Mouse (Mus musculus) neural tube, embryonic 15.5 days (tissue): ENCODE measurements at regions not wholly inside any gene's neighbourhood (a gene's known extent, or its start where the extent isn't known, plus 50 kb on each side); places are given as distances from the start of the nearest gene placed in this dataset.

Experiments used
- ATAC-seq: fragments of 200-750 bp; cut with Nextera tagmentation; 2 replicates; pipeline ENCODE4 v1.8.0; 2017; ENCODE audit warnings: mild to moderate bottlenecking, moderate TSS enrichment, moderate library complexity; ENCODE audit not compliant: low FRiP score
- H3K27ac ChIP-seq: fragments of 300-500 bp; sonication (generic); replicated peaks from 2 replicates; pipeline ENCODE4 v1.5.1; 2015; ENCODE audit warnings: mild to moderate bottlenecking, inconsistent platforms
- H3K27me3 ChIP-seq: fragments of 300-500 bp; sonication (generic); replicated peaks from 2 replicates; pipeline ENCODE4 v1.6.1; 2015; ENCODE audit warnings: inconsistent platforms
- H3K36me3 ChIP-seq: fragments of 300-500 bp; sonication (generic); 2 replicates; pipeline ENCODE4 v1.6.1; 2015; ENCODE audit warnings: inconsistent platforms
- H3K4me1 ChIP-seq: fragments of 300-500 bp; sonication (generic); 2 replicates; pipeline ENCODE4 v1.6.1; 2015; ENCODE audit warnings: inconsistent platforms
- H3K4me2 ChIP-seq: fragments of 300-500 bp; sonication (generic); 2 replicates; pipeline ENCODE4 v1.6.1; 2015; ENCODE audit warnings: inconsistent platforms, mild to moderate bottlenecking, moderate library complexity
- H3K4me3 ChIP-seq: fragments of 300-500 bp; sonication (generic); replicated peaks from 2 replicates; pipeline ENCODE4 v1.5.1; 2015; ENCODE audit warnings: mild to moderate bottlenecking, inconsistent platforms
- H3K9ac ChIP-seq: fragments of 300-500 bp; sonication (generic); replicated peaks from 2 replicates; pipeline ENCODE4 v1.6.1; 2015; ENCODE audit warnings: mild to moderate bottlenecking, inconsistent platforms
- H3K9me3 ChIP-seq: fragments of 300-500 bp; sonication (generic); replicated peaks from 2 replicates; pipeline ENCODE4 v1.6.1; 2016; ENCODE audit warnings: inconsistent platforms
- WGBS: fragments of 180-500 bp; shearing (Covaris S2); methylation state at CpG from one replicate; pipeline ENCODE4 v1.1.7; 2015; ENCODE audit warnings: mixed read lengths; 5-methylcytosine and 5-hydroxymethylcytosine counted together

GRCm38 (mm10) chr7:67836117-67836949 is 76.8 kb upstream of the Synm start:
- no peak for ATAC-seq
- no peak overlapping the region for H3K4me2 ChIP-seq

GRCm38 (mm10) chr7:67831738-67832137 is 72.2 kb upstream of the Synm start:
- ATAC-seq = no peak
- H3K9ac ChIP-seq = no peak overlapping the region
- no peaks in the 10 kb centered on the region for H3K9me3 ChIP-seq
- H3K4me2 ChIP-seq = no peak overlapping the region
- peaks cover 3% of the 10 kb centered on the region; the same call in 1 of the 2 replicates for H3K4me1 ChIP-seq
- no peaks in the 10 kb centered on the region for H3K27me3 ChIP-seq
- no peak overlapping the region for H3K4me3 ChIP-seq
- no peaks in the 10 kb centered on the region for H3K36me3 ChIP-seq
- no peak overlapping the region for H3K27ac ChIP-seq
- WGBS = 84% methylated on average over 2 of the region's 2 CpGs

More at GRCm38 (mm10) chr7:67836117-67836949, 76.8 kb upstream of the Synm start:
- no peaks in the 10 kb centered on the region for H3K36me3 ChIP-seq
- H3K27ac ChIP-seq = no peak overlapping the region
- H3K9me3 ChIP-seq = no peaks in the 10 kb centered on the region
- peaks cover 3% of the 10 kb centered on the region; the same call in 1 of the 2 replicates for H3K4me1 ChIP-seq
- no peaks in the 10 kb centered on the region for H3K27me3 ChIP-seq
- 83% methylated on average over 18 of the region's 18 CpGs for WGBS
- H3K4me3 ChIP-seq = no peak overlapping the region
- no peak overlapping the region for H3K9ac ChIP-seq

- WGBS = 61% methylated on average over 12 of the region's 12 CpGs
- ATAC-seq = no peak
- H3K9ac ChIP-seq = no peak overlapping the region
- no peaks in the 10 kb centered on the region for H3K36me3 ChIP-seq
- no peak overlapping the region for H3K4me3 ChIP-seq
- no peaks in the 10 kb centered on the region for H3K9me3 ChIP-seq
- no peak overlapping the region for H3K4me2 ChIP-seq
- no peaks in the 10 kb centered on the region for H3K27me3 ChIP-seq
- H3K27ac ChIP-seq = no peak overlapping the region
- H3K4me1 ChIP-seq = no peaks in the 10 kb centered on the region
Observed at GRCm38 (mm10) chr7:67827386-67827785, 67.8 kb upstream of the Synm start.

GRCm38 (mm10) chr7:67826936-67827335 is 67.4 kb upstream of the Synm start:
- no peaks in the 10 kb centered on the region for H3K4me1 ChIP-seq
- H3K4me3 ChIP-seq = no peak overlapping the region
- H3K27ac ChIP-seq = no peak overlapping the region
- H3K9ac ChIP-seq = no peak overlapping the region
- no peaks in the 10 kb centered on the region for H3K27me3 ChIP-seq
- ATAC-seq = no peak
- H3K4me2 ChIP-seq = no peak overlapping the region
- no peaks in the 10 kb centered on the region for H3K9me3 ChIP-seq
- no peaks in the 10 kb centered on the region for H3K36me3 ChIP-seq
- WGBS = 84% methylated on average over 13 of the region's 13 CpGs

GRCm38 (mm10) chr7:67826368-67826767 is 66.8 kb upstream of the Synm start:
- Histone ChIP-seq H3K9ac (no peak overlapping the region), H3K4me1 (no peaks in the 10 kb centered on the region), H3K4me2 (no peak overlapping the region), H3K36me3 (no peaks in the 10 kb centered on the region), H3K27me3 (no peaks in the 10 kb centered on the region), H3K27ac (no peak overlapping the region), H3K9me3 (no peaks in the 10 kb centered on the region), H3K4me3 (no peak overlapping the region)
- no peak for ATAC-seq
- WGBS = 84% methylated on average over 6 of the region's 6 CpGs

- Histone ChIP-seq H3K9ac (no peak overlapping the region), H3K4me1 (no peaks in the 10 kb centered on the region), H3K9me3 (no peaks in the 10 kb centered on the region), H3K36me3 (no peaks in the 10 kb centered on the region), H3K4me2 (no peak overlapping the region), H3K27me3 (no peaks in the 10 kb centered on the region), H3K4me3 (no peak overlapping the region), H3K27ac (no peak overlapping the region)
- 67% methylated on average over 7 of the region's 7 CpGs for WGBS
- no peak for ATAC-seq
Observed at GRCm38 (mm10) chr7:67825636-67826280, 66.2 kb upstream of the Synm start.

- Histone ChIP-seq H3K4me2 (no peak overlapping the region), H3K27ac (no peak overlapping the region), H3K4me1 (no peaks in the 10 kb centered on the region), H3K9ac (no peak overlapping the region), H3K36me3 (no peaks in the 10 kb centered on the region), H3K4me3 (no peak overlapping the region), H3K9me3 (no peaks in the 10 kb centered on the region), H3K27me3 (no peaks in the 10 kb centered on the region)
- 66% methylated on average over 8 of the region's 8 CpGs for WGBS
- no peak for ATAC-seq
Observed at GRCm38 (mm10) chr7:67823943-67824645, 64.6 kb upstream of the Synm start.

- Histone ChIP-seq H3K4me3 (no peak overlapping the region), H3K9ac (no peak overlapping the region), H3K36me3 (no peaks in the 10 kb centered on the region), H3K9me3 (no peaks in the 10 kb centered on the region), H3K4me1 (no peaks in the 10 kb centered on the region), H3K27me3 (no peaks in the 10 kb centered on the region), H3K4me2 (no peak overlapping the region), H3K27ac (no peak overlapping the region)
- 95% methylated on average over 5 of the region's 5 CpGs for WGBS
- no peak for ATAC-seq
Observed at GRCm38 (mm10) chr7:67819551-67819950, 60.0 kb upstream of the Synm start.

- WGBS = 97% methylated on average over 6 of the region's 6 CpGs
- Histone ChIP-seq H3K27me3 (no peaks in the 10 kb centered on the region), H3K4me2 (no peak overlapping the region), H3K27ac (no peak overlapping the region), H3K36me3 (no peaks in the 10 kb centered on the region), H3K4me3 (no peak overlapping the region), H3K9ac (no peak overlapping the region), H3K9me3 (no peaks in the 10 kb centered on the region), H3K4me1 (no peaks in the 10 kb centered on the region)
- no peak for ATAC-seq
Observed at GRCm38 (mm10) chr7:67817556-67817955, 58.0 kb upstream of the Synm start.

- no peaks in the 10 kb centered on the region for H3K9me3 ChIP-seq
- no peak overlapping the region for H3K9ac ChIP-seq
- WGBS = 71% methylated on average over 9 of the region's 9 CpGs
- H3K36me3 ChIP-seq = no peaks in the 10 kb centered on the region
- no peak for ATAC-seq
- no peaks in the 10 kb centered on the region for H3K4me1 ChIP-seq
- H3K27ac ChIP-seq = no peak overlapping the region
- H3K4me3 ChIP-seq = no peak overlapping the region
- H3K27me3 ChIP-seq = no peaks in the 10 kb centered on the region
- no peak overlapping the region for H3K4me2 ChIP-seq
Observed at GRCm38 (mm10) chr7:67814861-67815260, 55.3 kb upstream of the Synm start.
